Mouse (Mus musculus): ENCODE measurements around the gene Cpne5. TPM values are rescaled to one million over a fixed set of nuclear protein-coding genes. Genes with fewer than 3 reads are reported as not detected.
"Not testable (repeated sequence)": the region's sequence is repeated elsewhere in the genome, so short reads cannot be mapped to it uniquely, and the experiment has no call there.

Cpne5 gene
- polyA plus RNA-seq, 1 experiment = 1.7 TPM

GRCm38 (mm10) chr17:29113591-29114352, 124.2 kb downstream of the Cpne5 start, which contains the start of gene Rab44:
Rab44 (plus strand) TSS chr17:29114145.
- 86% methylated on average over 13 of the region's 13 CpGs for WGBS
- no peak for DNase-seq (ENCODE audit: low read depth, low spot score)

GRCm38 (mm10) chr17:29111332-29111731, 126.6 kb downstream of the Cpne5 start:
- 74% methylated on average over 5 of the region's 5 CpGs for WGBS
- DNase-seq (ENCODE audit: low read depth, low spot score) = no peak

DNA sequence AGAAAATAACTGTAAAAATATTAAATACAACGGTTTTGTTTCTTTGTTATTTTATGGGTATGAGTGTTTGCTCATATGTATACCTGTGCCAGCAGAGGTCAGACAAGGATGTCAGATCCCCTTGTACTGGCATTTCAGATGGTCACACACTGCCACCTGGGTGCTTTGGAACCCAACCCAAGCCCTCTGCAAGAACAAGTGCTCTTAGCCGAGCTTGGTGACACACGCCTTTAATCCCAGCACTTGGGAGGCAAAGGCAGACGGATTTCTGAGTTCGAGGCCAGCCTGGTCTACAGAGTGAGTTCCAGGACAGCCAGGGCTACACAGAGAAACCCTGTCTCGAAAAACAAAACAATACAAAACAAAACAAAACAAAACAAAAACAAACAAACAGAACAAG, 127.6 kb downstream of the Cpne5 start:
- 66% methylated on average over 6 of the region's 6 CpGs for WGBS
- DNase-seq (ENCODE audit: low read depth, low spot score) = not testable (repeated sequence)

Other genes with a start within 250 kb of the Cpne5 start
- 64.2 and 84.2 TPM in 2 replicates for gene Stk38, start 230.2 kb downstream of the Cpne5 start, polyA plus RNA-seq (2012; rRNA removed)
- 65.1 and 112 TPM in 2 replicates for gene Srsf3, start 205.5 kb downstream of the Cpne5 start, polyA plus RNA-seq (2012; rRNA removed)
- gene Cdkn1a, start 147.2 kb downstream of the Cpne5 start, polyA plus RNA-seq (2012; rRNA removed) = 197 and 230 TPM in 2 replicates
- 0.45 and 1.2 TPM in 2 replicates for gene Rab44, start 124.0 kb downstream of the Cpne5 start, polyA plus RNA-seq (2012; rRNA removed)
- 37.7 and 40.0 TPM in 2 replicates for gene Ppil1, start 26.0 kb upstream of the Cpne5 start, polyA plus RNA-seq (2012; rRNA removed)
- 75.5 and 82.4 TPM in 2 replicates for gene BC004004, start 30.6 kb upstream of the Cpne5 start, polyA plus RNA-seq (2012; rRNA removed)
- 1.4 and 1.5 TPM in 2 replicates for gene Pi16, start 79.5 kb upstream of the Cpne5 start, polyA plus RNA-seq (2012; rRNA removed)
- 254 and 263 TPM in 2 replicates for gene Mtch1, start 109.8 kb upstream of the Cpne5 start, polyA plus RNA-seq (2012; rRNA removed)
- 16.6 and 25.9 TPM in 2 replicates for gene Fgd2, start 122.7 kb upstream of the Cpne5 start, polyA plus RNA-seq (2012; rRNA removed)